Mouse (Mus musculus) right cerebral cortex, adult 18-20 months (tissue): Measurements from ENCODE around the gene Zfp820.
"Not testable (repeated sequence)": the region's sequence is repeated elsewhere in the genome, so short reads cannot be mapped to it uniquely, and the experiment has no call there.

Experiments
- DNase-seq: peaks from one replicate; pipeline ENCODE4 v3.0.0; 2022; ENCODE audit warnings: mixed read lengths

The Zfp820 gene

GRCm38 (mm10) chr17:21845545-21846321 is at the start of gene Zfp820:
Gene Zfp820, minus strand, starts transcription at chr17:21845772.
- DNase-seq = peak; percentile 13

GRCm38 (mm10) chr17:21871256-21871655 is 25.7 kb upstream of the Zfp820 start:
- no peak for DNase-seq

- DNase-seq = not testable (repeated sequence)
Measured at GRCm38 (mm10) chr17:21846322-21846582, 680 bp upstream of the Zfp820 start.

GRCm38 (mm10) chr17:21838510-21838909 is 7.1 kb downstream of the Zfp820 start:
- DNase-seq = no peak

GRCm38 (mm10) chr17:21801373-21801772 is 44.2 kb downstream of the Zfp820 start:
- not testable (repeated sequence) for DNase-seq

- no peak for DNase-seq
Measured at GRCm38 (mm10) chr17:21792256-21792655, 53.3 kb downstream of the Zfp820 start.

GRCm38 (mm10) chr17:21770336-21770735 is 75.2 kb downstream of the Zfp820 start:
- DNase-seq = no peak
